Mouse (Mus musculus) regulatory T cell (primary cell): ENCODE measurements around the gene Tnni2.

ENCODE experiments used
- in situ Hi-C: fragments of 300-600 bp; cut with MboI, MseI; formaldehyde crosslinking; loops from one replicate; pipeline ENCODE4 v1.15.1; 2025; ENCODE audit warnings: high pct_unique_total_duplicates

Gene Tnni2

DNA sequence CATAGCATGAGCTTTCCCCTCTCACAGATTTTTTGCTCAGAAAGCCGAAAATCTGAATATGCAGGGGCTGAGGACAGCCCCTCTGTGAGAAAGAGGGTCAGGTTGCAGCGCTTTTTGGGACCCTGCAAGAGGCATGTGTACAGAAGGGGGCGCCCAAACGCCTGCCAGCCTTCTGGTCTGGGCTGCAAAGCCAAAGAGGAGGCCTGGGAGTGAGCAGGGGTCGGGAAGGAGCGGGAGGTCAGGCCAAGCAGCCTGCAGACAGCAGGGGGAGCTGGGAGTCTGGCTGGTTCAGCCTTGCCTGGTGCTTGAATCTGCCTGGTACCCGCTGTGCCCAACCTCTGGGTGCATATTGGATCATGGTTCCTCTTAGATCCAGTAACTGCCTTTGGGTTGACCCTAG, 13.4 kb upstream of the Tnni2 start:
- in situ Hi-C loops: no loop called here

DNA sequence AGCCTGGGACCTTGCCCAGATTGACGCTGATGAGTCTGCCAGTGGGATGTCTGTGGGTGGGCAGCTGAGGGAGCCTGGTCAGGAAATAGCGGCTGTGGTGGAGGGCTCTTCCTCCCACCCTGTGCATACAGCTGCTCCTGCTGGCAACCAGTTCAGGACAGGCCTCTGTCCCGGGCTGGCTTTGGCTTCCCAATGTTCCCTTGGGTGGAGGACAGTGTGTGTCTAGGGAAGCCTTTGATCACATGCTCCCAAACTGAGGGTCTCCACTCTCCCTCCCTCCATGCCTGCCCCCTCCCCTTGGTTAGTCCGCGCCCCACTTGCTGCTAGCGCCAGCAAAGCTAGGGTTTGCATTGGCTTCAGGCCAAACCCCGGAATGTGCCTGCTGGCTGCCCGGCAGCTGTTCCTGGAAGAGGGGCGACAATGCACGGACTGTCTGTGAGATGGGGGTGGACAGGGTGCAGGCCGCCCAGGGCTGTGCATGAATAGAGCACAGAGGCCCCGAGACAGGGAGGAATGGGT, 11.4 kb upstream of the Tnni2 start:
- in situ Hi-C loops: loop anchor here (5.0 kb wide), 1 partner anchor 93 kb away; no protein-coding TSS in a partner anchor

DNA sequence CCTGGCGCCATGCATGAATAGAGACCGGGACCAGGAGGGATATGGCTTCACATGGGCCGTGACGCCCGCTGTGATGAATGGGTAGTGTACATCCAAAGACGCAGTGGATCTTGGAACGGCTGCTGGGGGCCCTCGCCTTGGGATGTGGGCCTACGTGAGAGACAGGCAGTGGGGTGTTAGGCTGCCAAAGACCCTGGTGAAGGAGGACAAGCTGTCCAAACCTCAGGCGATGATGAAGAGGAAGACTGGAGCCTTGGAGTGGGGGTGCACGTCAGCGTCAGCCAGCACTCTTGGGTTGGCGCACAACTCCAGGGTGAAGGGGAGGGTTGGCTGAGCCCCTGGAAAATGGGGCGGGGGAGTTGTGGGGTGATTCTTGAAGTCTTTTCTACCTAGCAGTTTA, 10.5 kb upstream of the Tnni2 start:
- in situ Hi-C loops: loop anchor here (5.0 kb wide), 1 partner anchor 94 kb away; no protein-coding TSS in a partner anchor

DNA sequence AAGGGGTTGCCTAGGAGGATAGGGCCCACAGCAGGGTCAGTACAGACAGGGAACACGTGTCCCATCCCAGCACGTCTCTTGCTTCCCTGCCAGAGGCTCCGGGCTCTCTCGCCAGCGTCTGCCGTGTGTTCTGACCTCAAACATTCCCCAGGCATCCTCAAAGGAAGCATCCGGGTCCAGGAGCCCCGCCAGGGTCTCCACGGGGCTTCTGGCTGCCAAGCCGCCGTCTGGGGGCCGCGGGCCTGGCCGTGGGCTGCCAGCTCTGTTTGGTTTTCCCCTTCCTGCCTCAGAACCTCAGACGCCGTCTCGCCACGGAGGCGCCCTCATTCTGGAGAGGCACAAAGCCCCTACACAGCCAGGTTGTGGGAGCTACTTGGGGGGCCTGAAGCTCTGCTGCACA, 8.0 kb upstream of the Tnni2 start:
- in situ Hi-C loops: loop anchor here (5.0 kb wide), 1 partner anchor 96 kb away; no protein-coding TSS in a partner anchor

DNA sequence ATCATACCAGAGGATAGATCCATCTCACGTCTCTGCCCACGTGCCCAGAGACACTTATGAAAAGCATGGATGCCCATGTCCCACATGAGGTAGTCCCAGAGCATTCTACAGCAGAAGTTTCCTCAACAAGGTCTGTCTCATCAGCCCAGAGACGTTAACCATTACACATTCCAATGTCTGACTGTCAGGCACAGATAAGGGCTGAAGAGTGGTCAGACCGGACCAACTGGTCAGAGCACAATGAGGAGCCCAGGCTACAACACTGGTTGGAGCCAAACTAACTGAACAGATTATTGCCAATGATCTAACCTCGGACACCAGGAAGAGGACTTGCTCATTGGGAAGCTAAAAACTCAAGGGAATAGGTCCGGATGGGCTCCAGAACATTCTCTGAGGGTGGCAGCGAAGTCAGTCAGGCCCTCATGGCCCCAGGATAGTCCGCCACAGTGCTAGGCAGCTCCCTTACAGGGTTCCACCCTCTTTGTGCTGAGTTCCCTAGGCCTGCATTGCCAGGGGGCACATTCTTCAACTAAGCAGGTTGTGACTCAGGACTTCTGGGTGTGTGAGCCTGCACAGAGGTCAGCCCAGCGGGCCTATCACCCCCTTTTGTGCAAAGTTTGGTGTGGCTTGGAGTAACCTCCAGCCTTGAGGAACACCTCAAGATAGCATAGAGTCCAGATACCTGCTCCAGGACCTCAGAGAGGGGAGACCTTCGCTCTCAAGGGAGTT, 7.3 kb upstream of the Tnni2 start, which contains the start of gene Syt8:
Syt8 (plus strand) TSS at position 714 of the 729 bp plus-strand sequence.
- in situ Hi-C loops: loop anchor here (5.0 kb wide), 1 partner anchor 97 kb away; no protein-coding TSS in a partner anchor

DNA sequence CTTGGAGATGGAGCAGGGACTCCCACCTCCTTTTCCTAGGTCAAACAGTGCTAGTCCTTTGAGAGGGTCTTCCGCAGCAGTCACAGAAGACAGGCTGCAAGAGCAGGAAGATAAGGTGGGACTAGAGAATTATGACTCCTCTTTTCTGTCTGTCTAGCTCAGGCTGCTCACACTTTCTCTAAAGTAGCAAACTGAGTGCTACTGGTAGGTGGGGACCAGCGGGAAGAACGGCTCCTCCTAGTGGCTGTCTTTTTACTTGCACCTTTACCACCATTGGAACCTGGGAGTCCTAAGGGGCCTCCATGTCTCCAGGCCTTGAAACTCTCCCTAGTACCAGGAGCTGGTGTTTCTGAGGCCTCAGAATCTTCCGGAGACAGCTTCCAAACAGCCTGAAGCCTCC, 6.1 kb upstream of the Tnni2 start:
- in situ Hi-C loops: no loop called here

DNA sequence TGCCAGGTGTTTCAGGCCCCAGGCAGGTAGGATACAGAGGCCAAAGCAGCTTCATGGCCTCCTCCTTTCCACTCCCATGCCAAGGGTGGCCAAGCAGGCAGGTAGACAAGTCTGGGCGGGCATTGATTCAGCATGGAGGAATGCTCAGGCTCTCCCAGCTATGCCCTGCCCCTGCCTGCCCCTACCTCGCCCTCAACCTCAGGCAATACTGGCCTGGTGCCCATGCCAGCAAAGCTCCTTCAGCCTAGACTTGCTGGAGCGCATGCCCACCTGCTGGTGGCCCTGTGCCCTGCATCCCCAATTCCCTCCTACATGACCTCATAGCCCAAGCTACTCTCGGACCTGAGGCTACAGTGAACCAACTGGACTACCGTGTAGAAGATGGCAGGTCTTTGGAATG, 4.3 kb upstream of the Tnni2 start:
- in situ Hi-C loops: no loop called here

DNA sequence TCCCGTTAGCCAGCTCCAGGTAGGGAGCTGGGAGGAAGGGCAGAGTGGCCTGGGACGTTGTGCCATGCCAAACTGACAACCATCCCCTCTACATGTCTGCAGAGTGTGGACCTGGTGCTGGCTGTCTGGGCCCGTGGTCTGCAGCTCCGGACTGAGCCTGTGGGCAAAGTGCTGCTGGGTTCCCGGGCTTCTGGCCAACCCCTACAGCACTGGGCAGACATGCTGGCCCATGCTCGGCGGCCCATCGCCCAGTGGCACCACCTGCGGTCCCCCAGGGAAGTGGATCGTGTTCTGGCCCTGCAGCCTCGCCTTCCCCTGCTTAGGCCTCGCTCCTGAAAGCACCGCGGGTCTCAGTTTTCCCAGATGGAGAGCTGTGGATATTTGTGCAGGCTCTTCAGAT, 1.6 kb upstream of the Tnni2 start:
- in situ Hi-C loops: loop anchor here (5.0 kb wide), 2 partner anchors 57 to 237 kb away; partner anchors contain the start of gene Tnnt3

DNA sequence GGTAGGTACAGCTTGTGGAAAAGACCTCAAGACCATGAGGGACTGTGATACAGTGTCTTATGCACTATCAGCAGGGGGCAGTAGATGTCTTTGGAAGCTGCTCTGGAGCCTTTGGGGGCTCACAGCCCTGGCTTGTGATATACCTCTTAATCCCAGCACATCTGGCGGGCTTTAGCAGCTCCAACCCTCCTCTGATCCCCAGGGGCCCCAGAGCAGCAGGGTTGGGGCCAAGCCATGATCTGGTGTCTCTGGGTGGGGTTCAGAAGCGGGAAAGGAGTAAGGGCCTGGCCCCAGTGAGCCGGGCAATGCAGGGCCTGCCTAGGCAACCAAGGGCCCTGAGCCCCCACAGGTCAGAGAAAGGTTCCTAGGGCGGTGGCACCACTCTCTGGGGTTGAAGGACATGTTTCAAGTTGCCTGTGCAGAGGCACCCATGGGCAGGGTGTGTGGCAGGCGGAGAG, 922 bp upstream of the Tnni2 start:
- in situ Hi-C loops: loop anchor here (5.0 kb wide), 2 partner anchors 57 to 237 kb away; partner anchors contain the start of gene Tnnt3

DNA sequence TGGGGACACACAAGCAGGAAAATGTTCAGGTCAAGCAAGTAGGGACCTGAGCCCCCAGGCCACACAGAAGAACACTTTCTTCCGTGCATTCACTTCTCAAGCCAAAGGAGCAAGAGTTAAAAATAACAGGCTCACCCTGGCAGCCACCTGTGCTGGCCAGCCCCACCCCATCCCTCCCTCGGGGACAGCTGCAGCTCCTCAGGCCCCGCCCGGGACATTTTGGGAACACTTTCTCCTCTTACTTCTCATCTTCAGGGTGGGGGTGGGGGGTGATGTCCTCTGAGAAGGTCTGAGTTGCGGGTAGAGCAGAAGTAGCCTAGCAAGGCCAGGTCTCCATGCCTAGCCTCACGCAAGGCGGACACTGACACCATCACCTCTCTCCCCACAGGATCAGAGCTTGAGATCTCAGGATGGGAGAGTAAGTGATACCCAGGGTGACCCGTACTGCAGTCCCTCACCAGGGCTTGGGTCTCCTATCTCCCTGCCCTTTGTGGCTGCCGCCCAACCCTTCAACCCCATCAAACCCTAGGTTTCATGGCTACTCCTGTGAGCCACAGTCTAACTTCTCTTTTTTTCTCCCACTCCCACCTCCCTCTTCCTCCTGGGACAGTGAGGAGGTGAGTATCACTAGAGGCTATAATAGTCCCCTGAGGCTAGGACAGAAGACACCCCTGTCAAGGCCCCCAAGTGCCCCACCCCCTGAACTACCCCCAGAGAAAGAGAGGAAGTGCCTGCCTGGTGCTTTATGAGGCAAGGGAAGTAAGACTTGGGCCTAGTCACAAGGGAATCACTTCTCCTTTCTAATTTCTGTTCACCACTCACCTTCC, 686 bp downstream of the Tnni2 start:
- in situ Hi-C loops: loop anchor here (5.0 kb wide), 2 partner anchors 55 to 235 kb away; partner anchors contain the start of gene Tnnt3

DNA sequence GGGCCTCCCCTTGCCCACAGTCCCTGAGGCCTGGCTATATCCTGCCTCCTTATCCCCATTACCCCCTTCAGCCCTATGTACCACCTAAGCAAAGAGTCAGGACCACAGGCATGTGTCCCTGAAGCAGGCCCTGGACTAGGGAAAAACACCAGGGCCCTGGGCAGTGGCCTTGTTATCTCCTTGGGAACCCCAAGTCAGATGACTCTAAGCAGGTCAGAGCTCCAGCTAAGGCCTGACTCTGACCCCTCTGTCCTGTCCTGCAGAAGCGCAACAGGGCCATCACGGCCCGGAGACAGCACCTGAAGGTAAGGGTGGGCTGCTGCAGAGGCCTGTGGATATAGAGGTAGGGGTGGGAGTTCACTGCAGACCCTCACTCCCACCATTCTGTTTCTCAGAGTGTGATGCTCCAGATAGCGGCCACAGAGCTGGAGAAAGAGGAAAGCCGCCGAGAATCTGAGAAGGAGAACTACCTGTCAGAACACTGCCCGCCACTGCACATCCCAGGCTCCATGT, 1.4 kb downstream of the Tnni2 start:
- in situ Hi-C loops: loop anchor here (5.0 kb wide), 2 partner anchors 54 to 234 kb away; partner anchors contain the start of gene Tnnt3

DNA sequence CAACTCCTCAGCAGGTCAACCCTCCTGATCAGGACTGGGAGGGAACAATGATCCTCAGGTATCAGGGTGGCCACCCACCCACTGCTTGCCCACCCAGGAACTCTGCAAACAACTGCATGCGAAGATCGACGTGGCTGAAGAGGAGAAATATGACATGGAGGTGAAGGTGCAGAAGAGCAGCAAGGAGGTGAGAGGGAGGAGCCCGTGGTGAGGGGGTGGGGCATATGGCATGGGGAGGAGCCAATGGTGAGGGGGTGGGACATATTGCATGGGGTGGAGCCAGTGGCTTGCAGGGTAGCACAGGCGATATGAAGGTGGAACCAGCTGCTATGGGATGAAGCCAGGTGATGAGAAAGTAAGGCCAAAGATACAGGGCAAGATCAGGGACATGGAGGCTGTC, 1.9 kb downstream of the Tnni2 start:
- in situ Hi-C loops: loop anchor here (5.0 kb wide), 2 partner anchors 54 to 234 kb away; partner anchors contain the start of gene Tnnt3

DNA sequence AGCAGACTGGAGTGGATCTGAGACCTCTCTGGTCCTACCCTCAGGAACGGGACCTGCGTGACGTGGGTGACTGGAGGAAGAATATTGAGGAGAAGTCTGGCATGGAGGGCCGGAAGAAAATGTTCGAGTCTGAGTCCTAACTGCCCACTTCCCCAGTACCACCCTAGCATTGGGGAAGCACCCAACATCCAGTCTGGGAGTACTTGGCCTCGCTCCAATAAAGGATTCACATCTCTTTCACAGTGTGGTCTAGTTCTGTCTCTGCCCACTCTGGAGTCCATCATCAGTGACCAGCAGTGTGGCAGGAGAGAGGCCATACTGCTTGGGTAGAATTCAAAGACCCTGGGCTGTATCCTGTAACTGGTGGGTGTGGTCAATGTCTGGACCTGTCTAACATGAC, 2.6 kb downstream of the Tnni2 start:
- in situ Hi-C loops: loop anchor here (5.0 kb wide), 2 partner anchors 53 to 233 kb away; partner anchors contain the start of gene Tnnt3

DNA sequence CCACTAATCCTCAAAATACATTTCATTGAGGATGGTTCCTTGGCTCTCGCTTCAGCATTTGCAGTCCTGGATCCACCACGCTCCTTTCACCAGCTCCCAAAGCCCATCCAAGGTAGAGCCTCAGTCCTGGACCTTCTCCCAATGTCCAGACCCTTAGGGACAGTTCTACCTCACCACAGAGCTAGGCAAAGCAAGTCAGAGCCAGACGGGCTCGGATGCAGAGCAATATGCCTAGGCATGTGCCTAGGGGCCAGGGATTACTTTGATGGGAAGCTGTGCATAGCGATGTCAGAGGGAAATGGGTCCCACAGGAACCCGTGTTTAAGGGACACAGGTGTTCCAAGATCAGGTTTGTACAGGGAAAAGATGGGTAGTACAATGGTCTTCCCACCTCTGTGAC, 3.7 kb downstream of the Tnni2 start:
- in situ Hi-C loops: no loop called here

DNA sequence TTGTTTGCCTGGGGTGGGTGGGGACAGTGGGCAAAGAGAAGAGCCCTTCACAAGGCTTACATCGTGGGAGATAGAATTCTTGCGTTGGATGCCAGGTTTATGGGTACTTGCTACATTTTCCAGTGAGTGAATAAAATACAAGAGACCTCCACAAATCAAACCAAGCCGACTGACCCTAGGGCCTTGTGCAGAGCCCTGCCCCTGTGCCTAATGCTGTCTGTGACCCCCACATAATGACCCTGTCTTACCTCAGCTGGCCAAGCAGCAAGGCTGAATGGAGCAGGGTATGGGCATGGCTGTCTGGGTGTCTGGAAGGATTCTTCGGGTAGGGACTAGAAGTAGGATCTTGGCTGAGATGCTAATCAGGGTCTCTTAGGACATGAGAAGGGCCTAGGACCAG, 4.7 kb downstream of the Tnni2 start:
- in situ Hi-C loops: no loop called here

DNA sequence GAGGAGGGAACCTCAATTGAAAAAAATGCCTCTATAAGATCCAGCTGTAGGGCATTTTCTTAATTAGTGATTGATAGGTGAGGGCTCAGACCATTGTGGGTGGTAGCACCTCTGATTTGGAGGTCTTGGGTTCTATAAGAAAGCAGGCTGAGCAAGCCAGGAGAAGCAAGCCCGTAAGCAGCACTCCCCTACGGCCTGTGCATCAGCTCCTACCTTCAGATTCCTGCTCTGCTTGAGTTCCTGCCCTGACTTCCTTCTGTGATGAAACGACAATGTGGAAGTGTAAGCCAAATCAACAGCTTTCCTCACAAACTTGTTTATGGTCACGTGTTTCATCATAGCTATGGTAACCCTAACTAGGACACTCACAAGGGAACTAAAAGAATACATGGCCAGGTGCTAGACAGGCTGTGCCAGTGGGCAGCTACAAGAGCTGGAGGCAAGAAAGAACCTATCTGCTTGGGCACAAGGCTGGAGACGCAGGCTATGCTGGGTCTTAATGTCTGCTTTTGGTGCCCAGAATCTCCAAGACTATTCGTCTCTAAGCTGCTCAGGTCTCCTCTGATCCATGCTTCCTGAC, 7.5 kb downstream of the Tnni2 start:
- in situ Hi-C loops: no loop called here

DNA sequence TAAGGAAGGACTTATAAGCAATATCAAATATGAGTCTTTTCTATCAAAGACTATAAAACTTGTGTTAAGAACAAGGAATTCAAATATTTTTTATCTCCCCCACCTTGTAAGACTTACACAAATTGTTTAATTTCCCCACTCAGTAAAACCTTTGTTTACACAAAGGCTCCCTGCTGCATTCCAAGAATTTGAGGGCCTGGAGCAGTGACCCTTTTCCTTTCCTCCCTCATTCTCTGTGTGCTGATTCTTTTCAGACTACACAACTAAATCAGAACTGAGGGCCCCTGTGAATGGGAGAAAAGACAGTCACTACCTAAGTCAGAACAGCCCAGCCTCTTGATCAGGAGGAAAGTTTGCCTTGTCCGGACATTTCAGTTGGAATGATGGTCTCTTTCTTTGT, 13.1 kb downstream of the Tnni2 start:
- in situ Hi-C loops: no loop called here

DNA sequence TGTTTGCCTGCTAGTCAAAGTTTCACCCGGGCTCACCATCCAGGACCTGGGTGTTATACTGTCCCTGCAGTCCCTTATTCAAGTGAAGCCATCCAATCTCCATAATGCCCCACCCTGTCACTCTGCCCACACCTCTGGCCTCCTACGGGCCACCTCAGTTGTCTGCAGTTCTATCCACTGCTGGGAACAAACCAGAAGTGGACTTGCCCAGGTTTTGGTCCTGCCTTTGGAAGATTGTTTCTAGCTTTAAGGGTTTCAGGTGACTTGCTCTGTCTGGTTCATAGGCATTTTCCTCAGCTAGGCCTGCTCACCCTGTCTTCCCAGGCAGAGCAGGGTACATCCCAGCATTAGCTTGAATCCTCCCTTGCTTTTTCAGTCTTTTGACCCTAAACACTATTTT, 13.6 kb downstream of the Tnni2 start:
- in situ Hi-C loops: no loop called here

DNA sequence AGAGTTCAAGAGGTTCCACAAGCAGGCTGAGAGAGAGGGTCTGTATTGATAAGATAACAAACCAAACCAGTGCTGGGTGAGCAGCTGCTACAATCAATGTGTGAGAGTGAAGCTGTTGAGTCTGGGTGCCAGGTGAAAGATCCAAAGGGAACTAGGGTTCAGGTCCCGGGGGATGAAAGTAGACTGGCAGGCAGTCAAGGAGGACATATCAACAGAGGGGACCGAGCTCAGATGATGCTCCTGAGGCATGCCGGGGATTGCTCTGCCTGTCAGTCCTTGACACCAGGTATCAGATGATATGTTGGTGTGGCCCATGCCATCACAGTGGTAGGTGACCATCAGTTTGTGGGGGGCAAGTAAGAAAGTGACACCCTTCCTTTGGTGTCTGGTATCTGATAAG, 15.2 kb downstream of the Tnni2 start:
- in situ Hi-C loops: no loop called here

DNA sequence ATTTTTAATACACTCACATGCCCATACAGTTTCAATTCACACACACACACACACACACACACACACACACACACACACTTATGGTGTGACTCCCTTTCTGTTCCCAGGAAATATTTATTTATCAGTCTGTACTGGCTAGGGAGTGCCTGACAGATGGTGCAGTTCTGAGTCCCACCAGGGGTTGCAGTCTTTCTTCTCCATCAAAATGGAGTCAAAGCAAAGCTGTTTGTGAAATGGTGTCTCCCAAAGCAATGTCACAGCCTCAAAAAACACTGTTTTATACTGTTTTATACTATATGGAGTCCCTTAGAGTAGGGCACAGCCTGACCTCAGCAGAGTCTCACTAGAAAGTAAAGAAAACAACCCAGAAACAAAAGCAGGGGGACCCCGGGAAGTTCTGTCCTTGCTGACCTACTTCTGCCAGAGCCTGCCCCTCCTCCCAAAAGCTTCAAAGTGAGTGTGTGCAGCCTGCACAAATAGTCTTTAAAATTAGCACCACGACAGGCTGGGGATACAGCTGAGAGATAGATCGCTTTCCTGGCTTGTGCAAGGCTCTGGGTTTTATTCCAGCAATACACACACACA, 15.7 kb downstream of the Tnni2 start:
- in situ Hi-C loops: no loop called here

DNA sequence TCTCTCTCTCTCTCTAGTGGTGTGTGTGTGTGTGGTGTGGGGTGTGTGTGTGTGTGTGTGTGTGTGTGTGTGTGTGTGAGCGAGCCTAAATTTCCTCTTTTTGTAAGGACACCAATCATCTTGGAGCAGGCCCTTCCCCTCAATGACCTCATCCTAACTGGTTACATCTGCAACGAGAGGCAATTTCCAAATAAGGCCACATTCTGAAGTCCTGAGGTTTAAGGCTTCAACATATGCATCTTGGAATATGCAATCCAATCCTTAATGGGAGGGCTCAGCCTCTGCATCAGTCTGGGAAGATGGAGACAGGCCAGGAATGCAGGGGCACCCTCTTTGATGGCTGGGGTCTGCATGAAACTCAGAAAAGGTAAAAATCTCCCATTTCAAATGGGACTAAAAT, 16.4 kb downstream of the Tnni2 start:
- in situ Hi-C loops: no loop called here
